Mouse (Mus musculus): ENCODE data around the gene Zfp84. TPM values are rescaled to one million over a fixed set of nuclear protein-coding genes. Genes with fewer than 3 reads are reported as not detected.

Zfp84 gene
- total RNA-seq, 2 experiments from 2014 or later: 14.3 TPM

DNA sequence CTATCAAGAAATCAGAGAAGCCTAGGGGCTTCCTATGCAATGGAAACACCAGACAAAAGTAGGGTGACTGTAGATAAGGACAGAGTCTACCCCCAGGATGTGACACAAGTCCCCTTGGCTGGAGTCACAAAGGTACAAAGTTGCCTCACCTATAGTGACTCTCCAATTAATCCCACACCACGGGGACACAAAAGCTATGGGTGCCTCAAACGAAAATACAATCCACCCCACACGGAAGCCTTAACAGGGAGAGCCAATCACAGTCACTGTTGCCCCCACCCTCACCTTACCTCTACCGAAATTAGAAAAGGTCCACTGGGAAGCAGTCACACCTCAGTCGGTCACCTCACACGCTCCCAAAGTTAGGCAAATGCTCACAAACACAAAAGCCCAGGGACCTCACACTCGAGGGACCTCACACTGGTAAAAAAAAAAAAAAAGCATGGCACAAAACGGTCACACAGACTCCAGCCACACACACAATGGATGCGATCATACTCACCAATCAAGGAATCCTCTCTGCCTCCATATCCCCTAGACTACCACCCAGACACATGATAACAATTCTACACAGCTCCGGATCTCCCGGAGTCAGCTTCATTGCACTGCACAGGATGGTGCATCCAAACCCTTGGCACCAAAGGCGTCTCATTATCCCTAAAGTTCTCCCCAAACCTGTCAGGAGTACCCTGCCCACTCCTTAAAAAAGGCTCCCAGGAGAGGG is 46.9 kb downstream of the Zfp84 start:
- DNase-seq (ENCODE audit: low spot score in 2 of 2): no peak

DNA sequence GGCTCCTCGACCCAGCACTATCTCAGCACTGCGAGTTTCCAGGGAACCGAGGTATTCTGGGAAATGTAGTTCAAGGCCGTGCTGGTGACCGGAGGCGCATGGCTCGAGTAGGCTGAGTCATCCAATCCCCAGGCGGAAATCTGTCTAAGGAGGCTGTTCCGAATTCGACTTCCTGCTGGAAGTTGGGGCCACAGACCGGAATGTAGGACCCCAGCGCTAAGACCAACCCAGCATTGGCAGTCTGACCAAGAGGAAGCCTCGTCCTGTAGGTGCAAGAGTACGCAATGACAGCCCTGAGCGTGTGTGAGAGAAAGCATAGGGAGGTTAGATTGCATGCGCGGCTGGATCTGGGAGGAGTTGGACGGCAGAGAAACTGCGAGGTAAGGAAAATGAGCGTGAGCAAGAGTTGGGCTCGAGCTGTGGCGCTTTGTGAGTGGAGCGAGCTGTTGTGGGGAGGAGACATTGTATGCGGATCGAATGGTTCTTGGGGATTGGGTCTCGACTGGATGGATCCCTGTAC is 47.6 kb downstream of the Zfp84 start, which contains the start of gene Zfp790:
TSS of gene Zfp790 (plus strand) at position 205 of the 520 bp plus-strand sequence.
- DNase-seq (ENCODE audit: low spot score in 2 of 2): peak; percentile 29 to 71

DNA sequence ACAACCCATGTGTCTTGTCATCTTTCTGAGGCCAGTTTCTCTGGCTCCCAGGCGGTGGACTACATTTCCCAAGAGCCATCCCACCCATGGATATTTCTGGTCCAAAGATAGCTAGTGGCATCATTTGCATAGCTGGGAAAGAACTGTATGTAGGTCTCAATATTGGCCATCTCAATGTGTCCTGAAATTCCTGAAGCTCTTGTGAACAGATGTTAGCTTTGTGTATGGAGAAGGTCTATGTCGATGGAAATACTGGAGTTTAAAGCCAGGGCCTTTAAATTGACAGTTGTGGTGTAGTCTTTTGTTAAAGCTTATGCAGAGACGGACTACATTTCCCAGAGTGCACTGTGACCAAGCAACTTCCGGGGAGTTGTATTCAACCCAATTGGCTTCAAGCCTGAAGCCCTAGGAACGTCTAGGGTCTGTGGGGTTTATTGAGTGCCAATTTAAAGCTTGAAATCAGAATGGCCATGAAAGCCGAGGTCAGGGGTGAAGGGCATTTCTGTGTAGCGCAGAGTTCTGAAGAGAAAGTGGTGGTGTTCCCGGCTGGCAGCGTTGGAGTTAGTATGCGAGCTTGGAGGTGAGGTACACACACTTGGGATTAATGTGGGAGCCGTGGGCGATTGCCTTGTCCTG is 50.4 kb downstream of the Zfp84 start:
- peak in 1 of 2 experiments; percentile 26 for DNase-seq (ENCODE audit: low spot score in 2 of 2)

DNA sequence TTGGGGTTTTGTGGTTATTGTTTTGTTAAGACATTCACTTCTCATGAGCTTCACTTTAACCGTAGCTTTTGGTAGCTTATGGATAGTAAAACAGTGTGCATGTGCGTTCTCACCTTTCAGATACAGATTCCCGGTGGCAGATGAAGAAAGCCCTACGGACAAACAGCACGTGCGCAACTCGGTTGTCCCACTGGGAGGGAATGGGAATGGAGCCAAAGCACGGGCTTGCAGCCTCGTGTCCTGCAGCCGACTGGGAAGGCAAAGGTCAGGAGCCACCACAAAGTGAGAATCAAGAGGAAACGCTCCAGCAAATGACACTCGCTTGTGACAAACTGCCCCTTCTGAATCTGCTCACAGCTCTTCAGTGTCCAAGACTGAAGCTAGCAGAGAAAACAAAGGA is 59.6 kb downstream of the Zfp84 start:
- DNase-seq (ENCODE audit: low spot score in 2 of 2): no peak

Small RNA genes lying within 50 kb of the gene (microRNA-seq; reads per million reads assigned to microRNA genes)
- 2.9 reads per million, percentile 5 among the genes with 10 or more reads in this experiment for gene Mir1964

Other genes starting within 250 kb of the Zfp84 start
- 10 to 100 TPM; 67.4 to 86.4 TPM for gene Sipa1l3, start 249.9 kb upstream of the Zfp84 start, total RNA-seq (2021)
- under 1 TPM; 0.34 to 0.54 TPM for gene Catsperg2, start 41.5 kb upstream of the Zfp84 start, total RNA-seq (2021)
- 1 to 10 TPM; 6.8 to 7.3 TPM for gene Zfp30, start 15.4 kb downstream of the Zfp84 start, total RNA-seq (2021)
- 10 to 100 TPM; 17.9 to 18.4 TPM for gene Zfp790, start 47.6 kb downstream of the Zfp84 start, total RNA-seq (2021)
- 1 to 10 TPM; 2.4 to 2.5 TPM for gene Zfp940, start 85.1 kb downstream of the Zfp84 start, total RNA-seq (2021)
- gene Zfp420, start 91.4 kb downstream of the Zfp84 start, total RNA-seq (2021): 1 to 10 TPM; 5.2 to 5.4 TPM
- 10 to 100 TPM; 15.4 to 16.6 TPM for gene Zfp27, start 138.0 kb downstream of the Zfp84 start, total RNA-seq (2021)
- gene Zfp383, start 139.7 kb downstream of the Zfp84 start, total RNA-seq (2021): 10 to 100 TPM; 11.0 to 12.1 TPM
- 10 to 100 TPM; 13.3 to 16.0 TPM for gene Zfp74, start 185.5 kb downstream of the Zfp84 start, total RNA-seq (2021)
- 10 to 100 TPM; 22.8 to 26.2 TPM for gene Zfp568, start 215.4 kb downstream of the Zfp84 start, total RNA-seq (2021)